In the genomic region with DNA sequence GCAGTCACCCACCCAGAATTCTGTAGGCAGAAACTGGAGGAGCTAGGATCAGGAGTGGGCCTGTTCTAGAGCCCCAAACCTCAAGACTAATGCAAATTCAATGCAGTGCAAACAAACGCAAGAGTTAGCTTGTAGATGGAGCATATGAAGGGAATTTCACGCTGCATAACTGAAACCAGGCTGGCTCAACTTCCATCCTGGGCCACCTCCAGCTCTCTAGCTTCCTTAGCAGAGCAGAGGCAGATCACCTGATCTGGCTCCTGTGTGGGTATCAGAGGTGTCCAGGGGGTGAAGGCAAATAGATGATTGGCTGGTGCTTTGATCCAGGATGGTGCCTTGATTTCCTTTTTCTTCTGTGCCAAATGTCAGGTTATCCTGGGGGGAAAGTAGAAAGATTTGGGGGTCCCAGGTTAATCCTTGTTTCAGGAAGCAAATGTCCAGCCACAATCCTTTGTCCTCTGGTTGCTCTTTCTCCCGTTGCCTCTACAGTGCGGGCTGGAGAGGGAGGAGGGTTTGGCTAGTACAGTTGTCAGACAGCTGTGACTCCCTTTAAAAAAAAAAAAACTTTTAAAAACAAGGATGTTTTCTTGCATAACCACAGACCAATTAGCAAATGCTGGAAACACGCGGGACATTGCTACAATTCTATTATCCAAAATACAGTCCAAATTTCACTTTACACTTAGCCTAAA, we compare ENCODE assay signal across 9 mouse cellular contexts.
DNase-seq lines count a peak whose midpoint lies in the region; ATAC-seq and TF ChIP-seq lines count a peak whose summit lies in the region.
"Had no signal": no experiment of that assay in that cellular context is flagged by ENCODE, and none has a peak within 500 bp of the region (broad histone marks: within the 10 kb centered on the region; RNA-seq: fewer than 3 reads in every experiment).

No protein-coding gene starts in this region.

- 0 out of 2 replicates have a peak overlapping the region, but pooled peaks have one; percentile 11 for H3K27ac ChIP-seq in heart, embryonic 11.5 days (ENCODE audit: low read depth, low read length)
- no peak overlapping the region; the same call in 1 of the 2 replicates for H3K27ac ChIP-seq in lung, postnatal 0 days (ENCODE audit: low read length)
- H3K27ac ChIP-seq in heart, embryonic 13.5 days (replicated peaks) = peak overlapping the region; percentile 29
- H3K27ac ChIP-seq in stomach, embryonic 16.5 days (ENCODE audit: low read length) = peak overlapping the region; percentile 70
- H3K27ac ChIP-seq: liver, embryonic 15.5 days had no signal

- ATAC-seq in heart, embryonic 11.5 days (replicated peaks; ENCODE audit: insufficient number of reproducible peaks, low FRiP score, low TSS enrichment) = no peak
- ATAC-seq in lung, postnatal 0 days = no peak
- no peak for ATAC-seq in heart, embryonic 13.5 days (ENCODE audit: extremely low read depth, insufficient number of reproducible peaks, low FRiP score, low TSS enrichment)
- no peak for ATAC-seq in stomach, embryonic 16.5 days (ENCODE audit: insufficient read depth, low FRiP score)
- no peak for ATAC-seq in activated CD4-positive, CD25-positive, alpha-beta regulatory T cell, adult 4 months

- no peak overlapping the region for H3K4me3 ChIP-seq in heart, embryonic 11.5 days (ENCODE audit: low read depth, low read length)
- no peak overlapping the region for H3K4me3 ChIP-seq in lung, postnatal 0 days (ENCODE audit: low read depth, low read length)
- no peak overlapping the region for H3K4me3 ChIP-seq in heart, embryonic 13.5 days
- no peak overlapping the region for H3K4me3 ChIP-seq in stomach, embryonic 16.5 days (replicated peaks; ENCODE audit: low read length)
- H3K4me3 ChIP-seq: liver, embryonic 15.5 days had no signal

- peaks cover 42% of the 10 kb centered on the region for H3K4me1 ChIP-seq in heart, embryonic 11.5 days (ENCODE audit: control insufficient read depth, insufficient read depth, low read length)
- peaks cover 6% of the 10 kb centered on the region; the same call in 1 of the 2 replicates for H3K4me1 ChIP-seq in lung, postnatal 0 days (ENCODE audit: insufficient read depth, low read depth, low read length)
- H3K4me1 ChIP-seq in heart, embryonic 13.5 days = peaks cover 78% of the 10 kb centered on the region
- peaks cover 51% of the 10 kb centered on the region for H3K4me1 ChIP-seq in stomach, embryonic 16.5 days (ENCODE audit: control insufficient read depth, insufficient read depth, low read length)

- no peak overlapping the region for H3K4me2 ChIP-seq in heart, embryonic 11.5 days
- H3K4me2 ChIP-seq in lung, postnatal 0 days (replicated peaks; ENCODE audit: low read depth, low read length) = no peak overlapping the region
- no peak overlapping the region for H3K4me2 ChIP-seq in heart, embryonic 13.5 days
- H3K4me2 ChIP-seq in stomach, embryonic 16.5 days (ENCODE audit: low read depth, low read length) = no peak overlapping the region
- H3K4me2 ChIP-seq: liver, embryonic 15.5 days had no signal

- H3K9ac ChIP-seq in heart, embryonic 11.5 days (ENCODE audit: low read depth, low read length) = no peak overlapping the region
- H3K9ac ChIP-seq in lung, postnatal 0 days (replicated peaks; ENCODE audit: low read depth) = no peak overlapping the region
- H3K9ac ChIP-seq in heart, embryonic 13.5 days = peak overlapping the region; percentile 33
- no peak overlapping the region for H3K9ac ChIP-seq in stomach, embryonic 16.5 days (ENCODE audit: low read length)
- H3K9ac ChIP-seq: liver, embryonic 15.5 days had no signal

- peak; percentile 27; the same call in 1 of the 2 replicates for TF ChIP-seq EP300 in lung, postnatal 0 days (IDR thresholded peaks at IDR 0.05)

- no peak for TF ChIP-seq CTCF in lung, postnatal 0 days (IDR thresholded peaks at IDR 0.05)

- H3K9me3 ChIP-seq in heart, embryonic 11.5 days (replicated peaks; ENCODE audit: control insufficient read depth, low read length) = no peaks in the 10 kb centered on the region
- H3K9me3 ChIP-seq in lung, postnatal 0 days (ENCODE audit: low read length) = no peaks in the 10 kb centered on the region
- no peaks in the 10 kb centered on the region for H3K9me3 ChIP-seq in heart, embryonic 13.5 days
- 0 out of 2 replicates have a peak, but pooled peaks cover 7% of the 10 kb centered on the region for H3K9me3 ChIP-seq in stomach, embryonic 16.5 days (replicated peaks; ENCODE audit: control insufficient read depth, low read length)
- H3K9me3 ChIP-seq: liver, embryonic 15.5 days had no signal

- H3K27me3 ChIP-seq in heart, embryonic 11.5 days (ENCODE audit: control insufficient read depth, insufficient read depth, low read length) = no peaks in the 10 kb centered on the region
- no peaks in the 10 kb centered on the region for H3K27me3 ChIP-seq in lung, postnatal 0 days (replicated peaks; ENCODE audit: insufficient read depth, low read length)
- no peaks in the 10 kb centered on the region for H3K27me3 ChIP-seq in heart, embryonic 13.5 days (replicated peaks)
- no peaks in the 10 kb centered on the region for H3K27me3 ChIP-seq in stomach, embryonic 16.5 days (ENCODE audit: control insufficient read depth, insufficient read depth, low read length)

- no peaks in the 10 kb centered on the region for H3K36me3 ChIP-seq in heart, embryonic 11.5 days (ENCODE audit: control insufficient read depth, insufficient read depth, low read length)
- H3K36me3 ChIP-seq in lung, postnatal 0 days (ENCODE audit: insufficient read depth, low read length) = no peaks in the 10 kb centered on the region
- H3K36me3 ChIP-seq in heart, embryonic 13.5 days = no peaks in the 10 kb centered on the region
- H3K36me3 ChIP-seq in stomach, embryonic 16.5 days (ENCODE audit: control insufficient read depth, insufficient read depth, low read length) = no peaks in the 10 kb centered on the region
- H3K36me3 ChIP-seq: liver, embryonic 15.5 days had no signal

- WGBS in heart, embryonic 11.5 days (ENCODE audit: insufficient replicate concordance) = 56% methylated on average over 6 of the region's 6 CpGs
- WGBS in lung, postnatal 0 days = 51% methylated on average over 6 of the region's 6 CpGs
- 60% methylated on average over 6 of the region's 6 CpGs for WGBS in heart, embryonic 13.5 days
- 54% methylated on average over 6 of the region's 6 CpGs for WGBS in stomach, embryonic 16.5 days

- no peak for DNase-seq in heart, adult 8-10 months (ENCODE audit: low spot score)
- DNase-seq in lung, postnatal 0 days (ENCODE audit: low spot score) = peak; percentile 79
- DNase-seq in lung, adult 18-20 months = no peak
- no peak for DNase-seq in spleen, postnatal 36 days (ENCODE audit: low spot score in 2 of 2)
